Mouse (Mus musculus): ENCODE results near the gene Atxn2.
"Not testable (repeated sequence)": the region's sequence is repeated elsewhere in the genome, so short reads cannot be mapped to it uniquely, and the experiment has no call there.

The Atxn2 gene

DNA sequence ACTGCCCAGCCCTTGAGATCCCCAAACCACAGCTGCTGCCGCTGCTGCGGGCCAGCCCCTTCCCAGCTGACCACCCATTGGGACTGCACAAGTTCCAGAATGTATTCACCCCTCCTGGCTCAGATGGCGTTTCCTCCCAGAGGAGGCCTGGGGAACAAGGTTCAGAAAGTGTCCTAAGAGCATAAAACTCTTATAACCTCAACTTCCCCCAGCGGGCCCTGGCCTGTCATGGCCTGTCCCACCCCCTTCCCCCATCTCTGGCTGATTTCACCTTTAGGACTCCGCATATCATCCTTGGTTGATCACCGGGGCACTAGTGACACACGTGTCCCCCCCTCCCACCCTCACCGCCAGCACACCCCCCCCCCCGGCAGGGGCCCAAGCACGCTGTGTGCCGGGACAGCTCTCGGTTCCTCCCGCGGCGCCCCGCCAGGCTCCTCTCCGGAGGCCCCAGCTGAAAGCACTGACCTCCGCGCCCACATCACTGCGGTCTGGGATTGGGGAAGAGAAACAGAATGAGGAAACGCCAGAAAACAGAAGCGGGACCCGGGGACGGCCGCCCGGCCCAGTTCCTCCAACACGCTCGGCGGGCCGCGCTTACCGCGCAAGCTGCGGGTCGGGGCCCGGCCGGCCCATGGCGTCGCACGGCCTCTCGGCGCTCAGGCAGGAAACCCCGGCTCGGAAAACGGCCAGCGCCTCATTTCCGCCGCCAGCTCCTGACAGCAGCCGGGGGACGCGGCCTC lies 125.0 kb downstream of the Atxn2 start:
- DNase-seq (ENCODE audit: low spot score) = peak; percentile 33

GRCm38 (mm10) chr5:121836692-121837415 lies 125.7 kb downstream of the Atxn2 start:
- DNase-seq (ENCODE audit: low spot score) = peak; percentile 86

DNA sequence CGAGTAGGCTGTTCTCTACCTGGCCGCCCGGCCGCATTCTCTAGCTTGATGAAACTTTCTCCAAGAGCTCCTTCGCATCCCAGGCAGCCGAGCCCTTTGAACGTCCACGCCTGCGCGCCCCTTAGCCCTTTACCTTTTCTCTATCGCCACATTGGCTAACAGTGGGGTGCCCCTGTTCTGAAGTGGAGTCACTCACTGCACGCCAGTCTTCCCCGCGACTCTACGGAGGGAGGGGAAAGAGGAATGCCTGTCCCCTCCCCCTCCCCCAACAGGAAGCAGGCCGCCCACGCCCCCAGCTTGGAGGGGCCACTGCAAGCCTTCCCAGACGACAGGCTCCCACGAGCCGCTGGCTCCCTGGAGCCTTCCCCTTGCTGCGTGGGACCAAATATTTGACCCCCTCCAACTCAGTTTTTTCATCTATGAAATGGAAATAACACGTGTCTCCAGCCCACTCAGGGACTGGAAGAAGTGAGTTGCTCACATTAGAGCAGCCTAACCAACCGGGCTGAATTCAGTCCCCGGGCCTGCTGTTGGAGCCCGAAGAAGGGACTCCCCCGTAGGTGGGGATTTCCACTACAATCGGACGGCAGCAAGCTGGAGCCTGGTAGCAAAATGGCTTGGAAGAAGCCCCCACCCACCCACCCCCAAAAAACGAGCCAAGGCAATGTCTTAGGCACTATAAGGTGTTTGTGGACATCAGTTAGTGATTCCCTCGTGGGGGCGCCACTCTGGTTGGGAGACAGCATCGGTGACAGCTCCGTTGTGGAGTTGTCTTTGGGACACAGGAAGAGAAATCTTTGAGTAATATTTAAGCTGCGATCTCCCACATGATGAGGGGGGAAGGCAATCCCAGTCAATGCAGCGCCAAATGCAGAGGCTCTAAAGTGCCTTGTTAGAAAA lies 126.6 kb downstream of the Atxn2 start, which contains the start of gene Sh2b3:
Gene Sh2b3 (minus strand): TSS at position 206 of the 900 bp plus-strand sequence.
- no peak for DNase-seq (ENCODE audit: low spot score)

DNA sequence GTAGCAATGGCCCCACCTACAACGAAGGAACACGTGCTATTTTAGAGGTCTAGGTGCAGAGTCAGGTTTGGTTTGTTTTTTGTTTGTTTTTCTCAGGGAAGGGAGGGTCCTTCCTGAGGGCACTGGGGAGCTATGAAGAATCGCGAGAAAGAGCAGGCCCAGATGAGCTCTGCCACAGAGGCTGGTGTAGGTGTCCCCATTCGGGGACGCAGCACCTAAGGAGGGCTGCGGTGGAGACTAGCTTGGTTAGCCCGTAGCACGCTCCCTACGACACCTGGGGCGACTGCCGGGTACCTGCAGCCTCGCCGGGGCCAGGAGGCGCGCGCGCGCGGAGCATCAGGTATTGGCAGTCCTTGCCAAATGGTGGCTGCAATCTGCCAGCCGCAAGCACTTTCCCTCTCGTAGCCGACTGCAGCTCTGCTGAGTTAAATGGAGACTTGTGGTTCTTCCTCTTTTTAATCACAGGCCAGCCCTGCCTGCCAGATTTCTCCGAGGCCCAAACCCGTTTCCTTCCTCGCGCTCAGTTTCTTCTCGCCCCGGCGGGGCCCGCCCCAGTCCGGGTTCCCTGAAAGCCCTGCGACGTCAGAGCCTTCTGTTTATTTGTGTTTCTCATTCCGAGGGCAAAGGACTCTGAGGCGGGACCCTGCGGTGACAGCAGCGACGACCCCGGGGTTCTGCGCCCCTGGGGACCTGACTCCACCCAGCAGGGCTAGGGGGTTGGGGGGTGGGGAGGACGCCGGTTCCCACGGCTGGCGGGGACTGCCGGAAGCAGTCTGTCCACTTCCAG lies 127.4 kb downstream of the Atxn2 start:
- peak; percentile 30 for DNase-seq (ENCODE audit: low spot score)

GRCm38 (mm10) chr5:121839128-121839473 lies 128.0 kb downstream of the Atxn2 start:
- no peak for DNase-seq (ENCODE audit: low spot score)

DNA sequence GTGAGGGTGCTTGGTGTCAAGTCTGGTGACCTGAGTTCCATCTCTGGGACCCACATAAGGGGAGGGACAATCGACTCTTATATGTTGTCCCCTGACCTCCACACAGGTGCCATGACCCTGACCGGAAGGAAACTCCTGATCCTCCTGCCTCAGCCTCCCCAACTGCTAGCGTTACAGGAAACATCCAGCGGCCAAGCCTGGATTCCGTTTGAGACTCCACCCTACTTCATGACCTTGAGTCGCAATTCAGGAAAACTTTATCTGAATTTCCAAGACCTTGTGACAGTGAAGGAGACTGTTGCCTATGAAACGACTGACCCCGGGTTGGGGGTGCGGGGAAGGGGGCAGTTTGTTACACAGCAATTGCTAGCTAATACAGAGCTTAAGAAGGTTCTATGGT lies 130.4 kb downstream of the Atxn2 start:
- no peak for DNase-seq (ENCODE audit: low spot score)

DNA sequence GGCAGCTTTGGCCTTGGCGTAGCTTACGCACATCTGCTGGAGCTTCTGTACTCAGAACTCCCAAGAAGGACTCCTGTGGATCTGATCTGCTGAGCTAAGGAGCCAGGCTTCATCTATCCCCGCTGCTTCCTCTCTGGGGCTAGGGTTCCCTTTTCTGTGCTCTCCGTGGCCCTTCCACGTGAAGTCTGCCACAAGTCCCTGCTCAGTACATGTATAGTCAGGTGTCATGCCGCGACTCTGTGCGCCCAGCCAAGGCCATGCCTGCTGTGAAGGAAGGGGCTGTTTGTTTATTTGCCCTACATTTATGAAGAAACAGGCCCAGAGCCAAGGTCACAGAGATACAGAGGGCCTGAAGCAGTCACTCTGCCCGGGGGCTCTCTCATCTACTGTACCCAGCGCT lies 130.8 kb downstream of the Atxn2 start:
- DNase-seq (ENCODE audit: low spot score) = no peak

DNA sequence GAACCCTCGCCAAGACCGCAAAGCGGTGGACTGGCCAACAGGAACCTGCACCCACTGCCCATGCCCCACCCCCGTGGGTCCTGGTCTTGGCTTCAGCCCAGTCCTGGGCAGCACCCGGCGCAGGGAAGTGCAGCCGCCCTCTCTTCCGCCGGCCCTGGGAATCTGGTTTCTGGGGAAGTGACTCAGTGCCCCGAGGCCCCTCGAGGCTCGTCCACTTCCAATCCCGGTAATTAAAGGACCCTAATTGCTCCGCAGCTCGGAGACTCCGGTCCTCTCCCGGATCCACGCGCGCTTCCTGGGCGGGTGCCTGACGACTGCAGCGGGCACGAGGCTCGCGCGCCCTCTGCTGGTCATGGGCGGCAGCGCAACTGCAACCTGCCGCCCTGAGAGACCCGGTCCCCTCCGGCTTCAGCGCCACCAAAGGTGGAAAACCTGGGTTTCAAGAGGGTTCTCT lies 131.6 kb downstream of the Atxn2 start:
- peak; percentile 92 for DNase-seq (ENCODE audit: low spot score)

DNA sequence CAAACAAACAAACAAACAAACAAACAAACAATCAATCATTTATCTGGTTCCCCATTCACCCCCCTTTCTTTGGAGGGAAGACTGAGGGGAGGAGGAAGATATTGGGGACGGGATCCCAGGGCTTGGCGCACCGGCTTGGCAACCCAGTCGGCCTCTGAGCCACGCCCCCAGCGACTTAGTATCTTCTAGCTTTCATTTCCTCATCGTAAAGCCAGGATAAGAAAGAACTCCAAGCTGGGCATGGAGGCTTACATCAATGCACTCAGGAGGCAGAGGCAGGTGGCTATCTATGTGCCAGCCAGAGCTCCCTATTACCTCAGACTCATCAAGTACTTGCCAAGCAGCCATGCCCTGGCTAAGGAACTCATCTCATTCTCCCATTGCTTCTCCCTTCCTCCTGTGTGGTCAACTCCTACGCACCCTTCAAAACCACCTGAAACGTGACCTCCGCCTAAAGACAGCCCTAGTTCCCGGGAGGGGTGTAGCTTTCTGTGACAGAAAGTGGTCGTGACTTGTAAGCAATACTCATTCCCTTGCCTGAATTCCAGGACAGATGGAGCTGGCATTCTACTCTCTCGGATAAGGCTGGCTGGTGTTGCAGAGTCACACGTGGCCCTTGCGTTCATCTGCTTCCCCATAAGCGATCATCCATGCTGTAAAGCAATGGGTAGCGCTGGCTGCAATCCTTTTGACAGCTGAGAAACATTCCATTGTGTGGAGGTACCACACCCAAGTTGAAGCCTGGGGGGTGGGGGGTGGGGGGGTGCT lies 132.2 kb downstream of the Atxn2 start:
- no peak for DNase-seq (ENCODE audit: low spot score)

DNA sequence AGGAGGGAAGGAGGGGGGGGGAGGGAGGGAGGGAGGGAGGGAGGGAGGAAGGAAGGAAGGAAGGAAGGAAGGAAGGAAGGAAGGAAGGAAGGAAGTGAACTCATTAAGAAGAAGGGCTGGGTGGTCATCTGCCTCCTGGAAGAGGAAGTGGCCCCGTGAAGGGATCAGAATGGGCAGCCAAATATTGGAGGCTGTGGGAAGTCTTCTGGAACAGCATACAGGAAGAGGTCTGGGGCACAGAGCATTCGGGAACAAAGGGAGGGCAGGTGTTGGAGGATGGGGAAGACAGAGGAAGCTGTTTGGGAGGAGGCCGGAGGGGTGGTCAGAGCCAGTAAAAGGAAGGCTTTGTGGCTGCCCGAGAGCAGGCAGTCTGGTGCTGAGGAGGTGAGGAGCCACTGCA lies 134.2 kb downstream of the Atxn2 start:
- no peak for DNase-seq (ENCODE audit: low spot score)

DNA sequence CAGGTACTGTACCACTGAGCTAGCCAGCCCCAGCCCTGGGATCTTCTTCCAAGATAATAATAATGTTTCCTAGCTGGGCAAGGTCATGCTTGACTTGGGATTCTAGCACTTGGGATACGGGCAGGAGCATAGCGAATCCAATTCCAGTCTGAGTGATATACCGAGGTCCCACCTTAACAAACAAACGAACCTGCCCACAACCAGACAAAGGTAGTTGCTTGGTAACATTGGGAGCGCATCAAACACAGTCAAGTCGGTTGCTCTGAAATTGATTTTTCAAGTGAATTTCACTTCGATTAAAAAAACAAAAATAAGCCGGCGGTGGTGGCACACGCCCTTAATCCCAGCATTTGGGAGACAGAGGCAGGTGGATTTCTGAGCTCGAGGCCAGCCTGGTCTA lies 135.2 kb downstream of the Atxn2 start:
- DNase-seq (ENCODE audit: low spot score) = no peak

DNA sequence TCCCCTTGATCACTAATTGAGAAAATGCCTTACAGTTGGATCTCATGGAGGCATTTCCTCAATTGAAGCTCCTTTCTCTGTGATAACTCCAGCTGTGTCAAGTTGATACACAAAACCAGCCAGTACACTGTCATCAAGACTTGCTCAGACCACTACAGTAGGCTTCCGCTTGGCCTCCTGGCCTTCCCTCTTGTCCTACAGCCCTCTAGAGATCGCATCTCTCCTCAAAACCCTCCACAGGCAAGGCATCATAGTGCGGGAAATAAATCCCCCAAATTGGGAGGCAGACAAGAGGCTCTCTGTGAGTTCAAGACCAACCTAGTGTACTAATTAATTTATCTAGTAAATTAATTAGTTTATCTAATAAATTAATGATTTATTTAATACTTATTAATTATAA lies 136.1 kb downstream of the Atxn2 start:
- DNase-seq (ENCODE audit: low spot score) = not testable (repeated sequence)

DNA sequence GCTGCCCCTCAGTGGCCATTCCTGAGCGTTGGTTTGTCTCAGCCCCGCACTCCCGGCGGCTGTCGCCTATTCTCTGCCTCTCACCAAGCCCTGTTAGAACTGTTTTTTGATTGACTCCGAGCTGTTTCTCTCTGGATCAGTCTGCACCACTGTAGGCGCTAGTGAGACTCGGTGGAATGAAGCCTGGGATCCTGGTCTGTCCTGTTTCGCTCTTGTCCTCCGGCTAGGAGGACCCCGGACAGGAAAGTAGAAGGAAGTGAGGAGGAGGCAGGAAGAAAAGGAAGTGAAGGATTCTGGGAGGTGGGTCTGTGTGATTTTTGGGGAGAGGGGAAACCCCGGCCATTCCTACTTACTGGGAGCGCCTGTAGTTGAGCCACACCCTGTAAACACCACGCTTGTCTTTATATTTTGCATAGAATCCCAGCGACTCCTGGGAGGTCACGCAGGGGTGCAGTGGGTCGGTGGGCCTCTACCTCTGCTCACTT lies 136.9 kb downstream of the Atxn2 start:
- DNase-seq (ENCODE audit: low spot score) = peak; percentile 64

DNA sequence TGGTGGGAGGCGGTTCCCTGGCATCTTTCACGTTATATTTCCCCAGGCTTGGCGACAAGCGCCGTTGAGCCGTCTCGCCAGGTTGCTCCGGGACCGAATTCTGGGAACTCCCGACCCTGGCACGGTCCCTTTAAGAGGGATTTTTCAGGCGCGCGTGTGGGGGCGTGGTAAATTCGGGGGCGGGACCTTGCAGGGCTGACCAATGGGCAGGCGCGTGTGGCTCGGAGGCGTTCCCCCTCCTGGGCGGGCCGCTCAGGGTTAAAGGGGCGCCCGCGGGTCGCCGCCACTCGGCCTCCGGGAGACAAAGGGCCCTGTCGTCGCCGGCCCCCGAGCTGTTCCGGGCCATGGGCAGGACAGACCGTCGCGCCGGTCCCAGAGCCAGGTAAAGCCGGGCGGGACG lies 137.6 kb downstream of the Atxn2 start, which contains the start of gene Pheta1:
Gene Pheta1 (plus strand): TSS at position 242 of the 400 bp plus-strand sequence.
- DNase-seq (ENCODE audit: low spot score) = peak; percentile 96

DNA sequence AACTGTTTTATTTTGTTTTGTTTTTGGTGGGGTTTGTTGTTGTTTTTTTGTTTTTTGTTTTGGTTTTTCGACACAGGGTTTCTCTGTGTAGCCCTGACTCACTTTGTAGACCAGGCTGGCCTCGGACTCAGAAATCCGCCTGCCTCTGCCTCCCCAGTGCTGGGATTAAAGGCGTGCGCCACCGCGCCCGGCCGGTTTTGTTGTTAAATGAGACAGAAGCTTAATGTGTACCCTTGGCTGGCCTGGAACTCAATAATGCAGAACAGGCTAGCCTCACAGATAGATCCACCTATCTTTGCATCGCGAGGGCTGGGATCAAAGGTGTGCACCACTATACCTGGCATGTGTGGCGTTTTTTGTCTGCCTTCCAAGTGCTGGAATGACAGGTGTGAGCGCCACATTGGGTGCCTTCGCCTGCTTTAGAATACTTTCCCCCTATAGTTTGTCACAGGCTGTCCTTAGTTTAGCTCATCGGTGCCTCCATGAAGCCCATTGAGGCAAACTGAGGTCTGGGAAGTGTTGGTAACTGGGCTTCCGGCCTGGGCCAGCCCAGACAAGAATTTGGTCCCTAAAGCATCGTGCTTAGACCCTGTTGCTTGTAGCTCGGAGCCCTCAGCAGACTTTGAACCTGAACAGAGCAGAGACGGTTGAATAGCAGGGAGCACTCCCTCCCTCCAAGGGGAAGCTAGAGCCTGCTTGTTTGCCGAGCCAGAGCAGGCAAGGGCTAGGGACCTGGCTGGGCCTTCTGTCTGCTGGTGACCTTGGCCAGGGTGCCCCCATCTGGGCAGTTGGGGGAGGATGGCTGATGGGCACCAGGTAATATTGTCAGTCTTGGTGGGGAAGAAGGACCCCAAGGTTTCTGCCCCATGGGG lies 138.6 kb downstream of the Atxn2 start:
- no peak for DNase-seq (ENCODE audit: low spot score)

- DNase-seq (ENCODE audit: low spot score) = no peak
Observed at GRCm38 (mm10) chr5:121853368-121854051, 142.4 kb downstream of the Atxn2 start.

- DNase-seq (ENCODE audit: low spot score) = no peak
Observed at GRCm38 (mm10) chr5:121854768-121855167, 143.6 kb downstream of the Atxn2 start.

GRCm38 (mm10) chr5:121856740-121857139 lies 145.6 kb downstream of the Atxn2 start:
- DNase-seq (ENCODE audit: low spot score) = no peak

DNA sequence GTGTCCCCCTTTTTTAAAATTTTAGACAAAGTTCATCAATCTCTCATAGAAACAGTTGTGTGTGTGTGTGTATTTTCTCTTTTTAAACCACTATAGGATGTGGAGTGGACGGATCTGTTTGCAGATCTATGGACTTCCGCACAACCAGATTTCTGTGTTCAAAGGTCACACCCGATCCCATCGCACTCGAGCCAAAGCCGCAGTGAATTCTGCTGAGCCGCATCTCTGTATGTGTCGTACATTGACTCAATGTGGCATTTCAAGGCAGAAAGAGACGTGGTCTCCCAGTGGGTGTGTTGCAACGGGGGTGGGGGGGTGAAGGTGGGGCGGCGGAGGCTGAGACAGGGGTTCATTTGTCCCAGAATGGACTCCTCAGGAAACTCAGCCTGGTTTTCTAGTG lies 147.3 kb downstream of the Atxn2 start:
- no peak for DNase-seq (ENCODE audit: low spot score)
